Mouse (Mus musculus): ENCODE results near the gene Myg1.

- TF ChIP-seq TCF12 (IDR thresholded peaks at IDR 0.05; ENCODE audit: insufficient read depth, poor library complexity, severe bottlenecking) (no peak), POLR2A (IDR thresholded peaks at IDR 0.05; ENCODE audit: insufficient read length, low read depth) (no peak), TCF3 (IDR thresholded peaks at IDR 0.05; ENCODE audit: insufficient read length, low read depth) (no peak), USF1 (IDR thresholded peaks at IDR 0.05; ENCODE audit: low read depth) (no peak), E2F4 (IDR thresholded peaks at IDR 0.05; ENCODE audit: insufficient read depth) (no peak), CEBPB (IDR thresholded peaks at IDR 0.05; ENCODE audit: insufficient read depth, poor library complexity, severe bottlenecking) (no peak), MYOG (IDR thresholded peaks at IDR 0.05; ENCODE audit: control insufficient read depth in 1 of 3, insufficient read depth in 1 of 3, insufficient read length in 2 of 3, low read depth in 2 of 3) (no peak), MYOD1 (IDR thresholded peaks at IDR 0.05; ENCODE audit: control insufficient read depth in 1 of 3, insufficient read length in 2 of 3, low read depth in 2 of 3) (peak in 1 of 3 experiments; percentile 0)
Observed at GRCm38 (mm10) chr15:102296368-102297006, 35.0 kb upstream of the Myg1 start.

Measured in myocyte (in vitro differentiated cells).